Mouse (Mus musculus) hindbrain, embryonic 14.5 days (tissue): Measurements from ENCODE around the gene Elp6. TPM values are rescaled to one million over a fixed set of nuclear protein-coding genes. Genes with fewer than 3 reads are reported as not detected.

Source experiments
- ATAC-seq: fragments of 200-750 bp; cut with Nextera tagmentation; 2 replicates; pipeline ENCODE4 v1.8.0; 2017; ENCODE audit warnings: moderate number of reproducible peaks, mild to moderate bottlenecking, moderate TSS enrichment, moderate library complexity; ENCODE audit not compliant: low FRiP score
- DNase-seq: peaks from one replicate; pipeline ENCODE4 v3.0.0-alpha.2; 2015; ENCODE audit warnings: low spot score
- H3K27ac ChIP-seq: fragments of 300-500 bp; sonication (generic); 2 replicates; pipeline ENCODE4 v1.5.1; 2014; ENCODE audit warnings: mild to moderate bottlenecking, moderate library complexity
- H3K27me3 ChIP-seq: fragments of 300-500 bp; sonication (generic); 2 replicates; pipeline ENCODE4 v1.6.1; 2014; ENCODE audit warnings: mild to moderate bottlenecking, low read length, mixed read lengths; ENCODE audit not compliant: control insufficient read depth, insufficient read depth
- H3K36me3 ChIP-seq: fragments of 300-500 bp; sonication (generic); replicated peaks from 2 replicates; pipeline ENCODE4 v1.6.1; 2014; ENCODE audit not compliant: control insufficient read depth, insufficient read depth
- H3K4me1 ChIP-seq: fragments of 300-500 bp; sonication (generic); replicated peaks from 2 replicates; pipeline ENCODE4 v1.6.1; 2014; ENCODE audit warnings: antibody characterized with exemption, low read length, mixed read lengths; ENCODE audit not compliant: control insufficient read depth, insufficient read depth
- H3K4me2 ChIP-seq: fragments of 300-500 bp; sonication (generic); replicated peaks from 2 replicates; pipeline ENCODE4 v1.6.1; 2014; ENCODE audit warnings: mild to moderate bottlenecking, moderate library complexity
- H3K4me3 ChIP-seq: fragments of 300-500 bp; sonication (generic); replicated peaks from 2 replicates; pipeline ENCODE4 v1.5.1; 2014; ENCODE audit warnings: mild to moderate bottlenecking, low read length
- H3K9ac ChIP-seq: fragments of 300-500 bp; sonication (generic); 2 replicates; pipeline ENCODE4 v1.6.1; 2014
- H3K9me3 ChIP-seq: fragments of 300-500 bp; sonication (generic); 2 replicates; pipeline ENCODE4 v1.6.1; 2016; ENCODE audit warnings: low read length; ENCODE audit not compliant: control insufficient read depth
- WGBS: fragments of 180-500 bp; shearing (Covaris S2); extraction: QIAGEN DNeasy Blood & Tissue Kit; methylation state at CpG from one replicate; pipeline ENCODE4 v1.1.7; 2014; 5-methylcytosine and 5-hydroxymethylcytosine counted together
- polyA plus RNA-seq: library from polyadenylated mRNA; unstranded; fragments of >200 nt; fragmentation: Nextera tagmentation; extraction: Ambion mirVana; gene quantifications from 2 replicates; pipeline ENCODE4 v1.2.1, GENCODE M21; 2014

The Elp6 gene
- polyA plus RNA-seq, 1 experiment from 2014 or later = 35.9 TPM

DNA sequence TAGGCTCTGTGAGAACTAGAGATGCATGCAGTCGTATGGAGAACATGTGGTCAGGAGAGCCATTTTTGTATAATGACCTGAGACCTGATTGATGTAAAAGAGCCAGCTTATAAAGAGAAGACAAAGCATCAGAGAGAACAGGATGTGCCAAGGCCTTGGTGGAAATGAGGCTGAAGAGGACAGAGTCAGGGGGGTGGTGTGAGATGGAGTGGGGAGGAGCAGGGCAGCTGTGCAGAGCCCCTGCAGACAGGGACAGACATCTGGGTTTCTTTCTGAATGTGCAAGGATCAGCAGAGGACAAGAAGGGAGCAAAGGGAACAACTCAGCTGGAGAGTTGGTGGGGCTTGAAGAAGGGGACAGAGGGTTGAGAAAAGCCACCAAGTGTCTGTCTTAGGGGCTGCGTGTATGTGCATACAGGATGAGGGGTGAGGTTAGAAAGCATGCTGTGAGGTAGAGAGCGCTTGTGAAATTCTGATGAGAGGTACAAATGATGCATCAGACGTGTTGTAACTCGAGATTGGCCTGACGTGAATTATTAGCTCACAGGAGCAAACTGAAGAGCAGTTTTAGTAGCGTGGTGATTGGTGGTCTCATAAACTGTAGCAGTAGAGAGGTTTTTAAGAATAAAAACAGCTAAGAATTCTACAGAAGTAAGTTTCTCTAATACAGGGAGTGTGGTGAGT is 40.2 kb downstream of the Elp6 start:
- 80% methylated on average over 7 of the region's 7 CpGs for WGBS
- DNase-seq (no peak), ATAC-seq (no peak)
- no peak overlapping the region for H3K4me3 ChIP-seq
- no peak overlapping the region for H3K4me2 ChIP-seq
- H3K27ac ChIP-seq = no peak overlapping the region
- H3K27me3 ChIP-seq = no peaks in the 10 kb centered on the region
- no peaks in the 10 kb centered on the region for H3K9me3 ChIP-seq
- H3K4me1 ChIP-seq = no peaks in the 10 kb centered on the region
- no peaks in the 10 kb centered on the region for H3K36me3 ChIP-seq
- H3K9ac ChIP-seq = no peak overlapping the region

DNA sequence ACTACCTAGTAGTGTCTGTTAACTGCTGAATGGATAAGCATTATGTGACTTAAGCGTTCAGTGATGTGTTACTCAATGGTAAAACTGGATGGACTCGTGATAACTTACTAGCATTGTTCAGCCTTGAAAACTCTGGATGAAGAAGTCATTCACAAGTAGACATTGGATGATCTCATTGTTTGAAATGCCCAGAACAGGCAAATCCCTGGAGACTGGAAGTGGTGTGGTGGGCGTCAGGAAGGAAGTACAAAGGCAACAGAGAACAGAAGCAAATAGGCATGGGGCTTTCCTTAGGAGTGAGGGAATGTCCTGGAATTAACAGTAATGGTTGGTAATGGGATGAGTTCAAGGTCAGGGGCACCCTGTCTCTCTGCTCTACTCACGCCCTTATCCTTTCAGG is 43.9 kb downstream of the Elp6 start:
- no peak for DNase-seq
- peaks cover 11% of the 10 kb centered on the region; the same call in 1 of the 2 replicates for H3K36me3 ChIP-seq
- H3K4me2 ChIP-seq = no peak overlapping the region
- 75% methylated on average over 4 of the region's 4 CpGs for WGBS
- no peaks in the 10 kb centered on the region for H3K4me1 ChIP-seq
- H3K9me3 ChIP-seq = no peaks in the 10 kb centered on the region
- no peak for ATAC-seq
- no peak overlapping the region for H3K4me3 ChIP-seq
- H3K27ac ChIP-seq = no peak overlapping the region
- no peaks in the 10 kb centered on the region for H3K27me3 ChIP-seq
- H3K9ac ChIP-seq = no peak overlapping the region

DNA sequence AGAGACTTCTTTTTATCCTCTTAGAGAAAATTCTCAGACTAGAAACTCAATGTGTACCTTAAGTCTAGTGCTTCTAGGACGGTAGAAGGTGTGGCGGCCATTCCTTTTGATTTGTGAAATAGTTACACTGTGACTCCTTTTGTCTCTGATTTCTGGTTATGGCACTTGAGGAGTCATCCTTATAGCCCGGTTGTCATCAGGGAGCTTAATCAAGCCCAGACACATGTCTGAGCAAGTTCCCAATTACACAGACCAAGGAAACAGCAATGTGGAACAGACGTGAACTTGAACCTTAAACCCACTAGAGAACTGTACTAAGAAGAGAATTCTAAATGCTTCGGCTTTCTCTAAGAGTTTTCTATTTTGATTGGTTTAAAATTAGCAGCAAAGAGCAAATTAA is 45.2 kb downstream of the Elp6 start:
- Histone ChIP-seq H3K36me3 (peaks cover 22% of the 10 kb centered on the region; the same call in 1 of the 2 replicates), H3K4me1 (no peaks in the 10 kb centered on the region), H3K27me3 (no peaks in the 10 kb centered on the region), H3K9ac (no peak overlapping the region), H3K4me3 (no peak overlapping the region), H3K9me3 (no peaks in the 10 kb centered on the region), H3K4me2 (no peak overlapping the region), H3K27ac (no peak overlapping the region)
- WGBS = 92% methylated on average over 5 of the region's 5 CpGs
- DNase-seq (no peak), ATAC-seq (no peak)

DNA sequence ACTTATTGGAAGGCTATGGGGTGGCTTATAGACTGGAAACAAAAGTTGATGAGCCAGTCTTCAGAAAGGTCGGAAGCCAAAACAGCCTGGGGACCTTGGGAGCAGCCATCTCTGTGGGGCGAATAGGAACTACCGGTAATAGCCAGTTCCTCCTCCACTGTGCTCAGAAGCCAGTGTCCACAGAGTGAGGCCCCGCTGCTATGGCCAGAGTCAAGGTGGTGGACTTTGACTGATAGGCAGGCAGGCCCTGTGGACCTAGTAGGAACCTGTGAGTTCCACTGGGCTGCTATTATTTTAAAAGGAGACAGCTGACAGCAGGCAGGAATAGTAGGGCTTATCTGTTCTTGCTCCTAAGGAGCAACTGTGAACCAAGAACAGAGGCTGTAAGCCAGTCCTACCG is 45.6 kb downstream of the Elp6 start:
- H3K4me3 ChIP-seq = no peak overlapping the region
- no peaks in the 10 kb centered on the region for H3K4me1 ChIP-seq
- no peak overlapping the region for H3K4me2 ChIP-seq
- no peaks in the 10 kb centered on the region for H3K27me3 ChIP-seq
- H3K27ac ChIP-seq = no peak overlapping the region
- DNase-seq = no peak
- 90% methylated on average over 5 of the region's 5 CpGs for WGBS
- H3K9ac ChIP-seq = no peak overlapping the region
- peaks cover 26% of the 10 kb centered on the region for H3K36me3 ChIP-seq
- H3K9me3 ChIP-seq = no peaks in the 10 kb centered on the region
- no peak for ATAC-seq

DNA sequence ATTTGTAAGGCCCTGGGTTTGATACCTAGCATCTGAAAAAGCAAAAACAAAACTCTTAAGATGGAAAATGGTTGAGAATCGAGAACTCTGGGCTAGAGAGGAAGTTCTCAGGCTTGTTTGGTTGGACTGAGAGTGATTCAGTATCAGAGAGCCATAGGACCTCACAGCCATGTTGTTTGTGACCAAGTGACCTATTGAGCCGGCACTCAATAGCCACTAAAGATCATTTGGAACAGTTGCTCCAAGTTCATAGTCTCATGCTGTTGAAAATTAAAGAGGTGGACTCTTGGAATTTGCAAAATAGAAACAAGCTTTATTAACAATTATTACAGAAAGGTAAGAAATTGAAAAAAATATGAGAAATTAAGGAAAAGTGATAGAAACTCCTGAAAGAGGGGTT is 46.4 kb downstream of the Elp6 start:
- DNase-seq = no peak
- Histone ChIP-seq H3K9ac (no peak overlapping the region), H3K27me3 (no peaks in the 10 kb centered on the region), H3K36me3 (peaks cover 32% of the 10 kb centered on the region), H3K9me3 (no peaks in the 10 kb centered on the region), H3K4me2 (no peak overlapping the region), H3K4me1 (no peaks in the 10 kb centered on the region), H3K4me3 (no peak overlapping the region), H3K27ac (no peak overlapping the region)
- no peak for ATAC-seq
- WGBS = 94% methylated on average over 2 of the region's 2 CpGs

DNA sequence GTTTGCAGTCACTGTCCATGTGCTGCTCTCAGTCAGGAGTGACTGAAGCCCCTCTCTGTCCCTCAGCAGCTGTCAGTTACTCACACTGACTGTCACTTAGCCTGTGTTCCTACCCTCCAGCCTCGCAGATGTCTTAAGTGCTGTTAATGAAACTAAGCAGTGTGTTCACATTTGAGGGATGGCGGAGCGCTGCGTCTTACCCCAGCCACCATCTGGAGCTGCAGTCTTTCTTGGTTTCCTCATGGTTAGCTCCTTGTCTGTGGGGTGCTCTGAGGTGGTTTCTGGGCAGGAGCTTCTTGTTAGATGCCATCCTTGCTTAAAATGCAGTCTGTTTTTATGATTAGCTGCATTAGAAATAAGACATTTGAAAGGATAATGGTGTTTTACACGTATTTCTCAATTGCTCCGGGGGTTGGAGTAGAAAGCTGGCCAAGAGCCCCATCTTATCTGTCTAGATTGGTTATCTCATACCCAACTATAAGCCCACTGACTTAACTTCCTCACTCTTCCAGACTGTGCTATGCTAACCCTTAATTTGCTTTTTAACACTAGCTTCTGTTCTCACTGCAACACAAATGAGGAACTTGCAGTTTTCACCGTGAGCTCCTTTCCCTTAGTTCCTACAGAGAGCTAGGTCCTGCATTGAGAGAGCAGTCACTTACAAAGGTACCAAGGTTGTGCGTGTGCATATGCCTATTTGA is 47.1 kb downstream of the Elp6 start:
- Histone ChIP-seq H3K27me3 (no peaks in the 10 kb centered on the region), H3K4me3 (no peak overlapping the region), H3K27ac (no peak overlapping the region), H3K4me2 (no peak overlapping the region), H3K4me1 (no peaks in the 10 kb centered on the region), H3K9ac (no peak overlapping the region), H3K9me3 (no peaks in the 10 kb centered on the region), H3K36me3 (peaks cover 36% of the 10 kb centered on the region)
- ATAC-seq = no peak
- 91% methylated on average over 8 of the region's 8 CpGs for WGBS
- no peak for DNase-seq

DNA sequence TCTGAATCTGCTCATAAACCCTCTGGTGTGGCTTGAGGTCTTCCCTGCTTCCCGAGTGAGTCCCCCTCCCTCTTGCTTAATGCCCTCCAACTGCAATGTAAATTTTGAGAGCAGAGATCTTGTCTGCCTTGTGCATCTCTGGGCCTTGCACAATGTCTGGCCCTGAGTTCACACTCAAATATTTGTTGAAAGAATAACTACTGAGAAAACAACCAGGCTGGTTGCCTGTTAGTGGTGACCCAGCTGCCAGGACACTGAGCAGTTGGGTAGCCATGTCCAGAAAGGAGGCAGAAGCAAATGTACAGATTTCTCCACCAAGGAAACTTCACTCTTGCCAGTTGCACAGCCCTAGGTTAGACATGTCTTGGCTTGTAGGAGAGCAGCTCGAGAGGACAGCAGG is 53.4 kb downstream of the Elp6 start:
- no peaks in the 10 kb centered on the region for H3K4me1 ChIP-seq
- DNase-seq = no peak
- H3K9me3 ChIP-seq = no peaks in the 10 kb centered on the region
- no peaks in the 10 kb centered on the region for H3K27me3 ChIP-seq
- no peak overlapping the region for H3K4me3 ChIP-seq
- WGBS = 90% methylated on average over 2 of the region's 2 CpGs
- H3K4me2 ChIP-seq = no peak overlapping the region
- peaks cover 53% of the 10 kb centered on the region for H3K36me3 ChIP-seq
- H3K9ac ChIP-seq = no peak overlapping the region
- H3K27ac ChIP-seq = no peak overlapping the region
- no peak for ATAC-seq

DNA sequence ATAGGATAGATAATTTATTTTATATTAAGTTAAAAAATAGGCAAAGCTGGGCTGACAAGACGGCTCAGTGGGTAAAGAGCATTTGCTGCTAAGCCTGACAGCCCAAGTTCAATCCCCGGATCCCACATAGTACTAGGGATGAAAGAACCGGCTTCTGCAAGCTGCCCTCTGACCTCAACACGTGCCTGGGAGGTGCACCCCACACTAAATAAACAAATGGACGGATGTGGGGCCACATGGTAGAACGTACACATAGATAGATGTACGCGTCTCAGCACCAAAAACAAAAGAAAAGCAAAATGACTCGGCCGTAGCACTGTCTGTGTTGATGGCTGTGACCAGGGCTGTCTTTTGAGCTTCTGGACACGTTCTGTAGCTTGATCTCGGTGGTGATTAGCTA is 56.3 kb downstream of the Elp6 start:
- 76% methylated on average over 12 of the region's 12 CpGs for WGBS
- Histone ChIP-seq H3K9ac (no peak overlapping the region), H3K4me2 (no peak overlapping the region), H3K36me3 (peaks cover 48% of the 10 kb centered on the region), H3K4me1 (no peaks in the 10 kb centered on the region), H3K4me3 (no peak overlapping the region), H3K27ac (no peak overlapping the region), H3K27me3 (no peaks in the 10 kb centered on the region), H3K9me3 (no peaks in the 10 kb centered on the region)
- ATAC-seq (no peak), DNase-seq (no peak)

DNA sequence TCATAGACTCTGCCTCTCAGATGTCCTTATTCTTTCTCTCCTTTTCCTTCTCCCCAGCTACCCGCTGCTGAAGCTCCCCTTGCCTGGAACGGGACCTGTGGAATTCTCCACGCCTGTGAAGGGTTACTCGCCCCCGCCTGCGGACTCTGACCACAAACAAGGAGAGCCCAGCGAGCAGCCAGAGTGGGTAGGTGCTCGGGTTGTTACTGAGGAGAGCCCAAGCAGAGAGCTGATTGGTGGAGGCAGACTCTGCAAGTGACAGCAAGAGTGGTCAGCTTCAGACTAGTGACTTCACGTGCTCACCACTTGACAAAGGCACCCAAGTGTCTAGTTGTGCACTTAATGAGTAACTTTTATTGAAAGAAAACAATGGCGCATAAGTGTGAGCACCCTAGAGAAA is 57.4 kb downstream of the Elp6 start:
- Histone ChIP-seq H3K9ac (no peak overlapping the region), H3K27me3 (no peaks in the 10 kb centered on the region), H3K4me1 (no peaks in the 10 kb centered on the region), H3K4me2 (no peak overlapping the region), H3K36me3 (peaks cover 42% of the 10 kb centered on the region), H3K9me3 (no peaks in the 10 kb centered on the region), H3K4me3 (no peak overlapping the region), H3K27ac (no peak overlapping the region)
- ATAC-seq = no peak
- WGBS = 86% methylated on average over 10 of the region's 10 CpGs
- DNase-seq = no peak
